Mouse (Mus musculus) right cerebral cortex, adult 18-20 months (tissue): ENCODE data around the gene Gm14548.
"Not testable (repeated sequence)": the region's sequence is repeated elsewhere in the genome, so short reads cannot be mapped to it uniquely, and the experiment has no call there.

Experiments
- DNase-seq: peaks from one replicate; pipeline ENCODE4 v3.0.0; 2022; ENCODE audit warnings: mixed read lengths

The Gm14548 gene

DNA sequence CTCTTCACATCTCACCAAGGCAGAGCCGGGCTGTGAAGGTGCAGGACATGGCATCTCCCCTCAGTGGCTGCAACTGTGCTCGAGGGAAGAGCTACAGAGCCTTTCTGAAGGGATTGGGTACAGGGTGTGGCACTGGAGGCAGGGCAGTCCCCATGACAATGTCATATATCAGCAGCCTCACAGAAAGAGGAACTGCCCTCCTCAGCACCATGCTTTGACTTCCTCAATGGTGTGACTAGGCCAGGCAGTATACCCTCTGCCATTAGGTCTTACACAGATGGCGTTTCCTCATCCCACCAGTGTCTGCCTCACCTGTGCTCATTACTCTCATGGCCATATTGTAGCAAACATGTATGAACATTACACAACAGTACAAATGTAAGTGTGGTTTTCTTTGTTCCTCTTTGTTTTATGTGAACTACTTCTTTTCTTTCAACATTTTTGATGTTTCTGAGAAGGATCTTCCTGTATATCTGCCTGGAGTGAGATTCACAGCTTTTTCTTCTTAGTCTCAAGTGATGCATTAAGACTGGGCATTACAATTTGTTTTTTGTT is at the start of gene Gm14548:
Gm14548 (minus strand) TSS at position 85 of the 555 bp plus-strand sequence.
- not testable (repeated sequence) for DNase-seq

DNA sequence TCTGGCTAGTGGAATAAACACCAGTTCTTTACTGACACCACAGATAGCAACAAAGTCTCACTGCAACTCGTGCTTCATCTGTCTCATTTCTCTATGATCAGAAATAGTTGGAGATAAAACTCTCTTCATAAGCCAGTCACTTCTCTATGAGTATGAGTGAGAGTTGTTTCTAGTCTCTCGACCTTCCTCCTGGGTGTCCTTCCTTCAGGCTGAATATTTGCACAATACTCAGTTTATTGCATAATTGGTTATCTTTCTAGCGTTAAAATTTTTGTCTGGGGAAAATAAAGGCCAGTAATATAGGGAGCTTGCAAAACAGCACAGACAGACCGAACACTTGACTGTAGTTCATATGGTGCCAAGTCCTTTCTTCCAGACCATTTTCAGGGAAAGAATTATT is 48.2 kb upstream of the Gm14548 start:
- DNase-seq, result no peak

DNA sequence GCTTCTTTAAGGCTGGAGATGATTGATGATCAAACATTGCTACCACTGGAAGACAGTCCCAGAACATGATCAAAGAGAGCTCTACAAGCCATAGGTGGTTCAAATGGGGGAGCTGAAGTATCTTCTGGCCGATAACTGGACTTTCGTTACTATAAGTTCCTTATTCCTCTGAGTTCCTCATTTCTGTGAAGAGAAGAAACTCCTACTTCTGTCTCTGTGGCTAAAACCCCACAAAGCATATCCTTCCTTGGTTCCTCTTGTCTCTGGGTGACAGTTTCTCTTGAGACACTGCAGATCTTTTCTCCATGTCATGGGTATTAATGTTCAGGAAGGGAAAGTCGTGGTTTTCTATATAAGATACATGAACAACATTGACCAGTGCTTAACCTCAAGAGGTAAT is 43.0 kb upstream of the Gm14548 start:
- DNase-seq, result no peak

DNA sequence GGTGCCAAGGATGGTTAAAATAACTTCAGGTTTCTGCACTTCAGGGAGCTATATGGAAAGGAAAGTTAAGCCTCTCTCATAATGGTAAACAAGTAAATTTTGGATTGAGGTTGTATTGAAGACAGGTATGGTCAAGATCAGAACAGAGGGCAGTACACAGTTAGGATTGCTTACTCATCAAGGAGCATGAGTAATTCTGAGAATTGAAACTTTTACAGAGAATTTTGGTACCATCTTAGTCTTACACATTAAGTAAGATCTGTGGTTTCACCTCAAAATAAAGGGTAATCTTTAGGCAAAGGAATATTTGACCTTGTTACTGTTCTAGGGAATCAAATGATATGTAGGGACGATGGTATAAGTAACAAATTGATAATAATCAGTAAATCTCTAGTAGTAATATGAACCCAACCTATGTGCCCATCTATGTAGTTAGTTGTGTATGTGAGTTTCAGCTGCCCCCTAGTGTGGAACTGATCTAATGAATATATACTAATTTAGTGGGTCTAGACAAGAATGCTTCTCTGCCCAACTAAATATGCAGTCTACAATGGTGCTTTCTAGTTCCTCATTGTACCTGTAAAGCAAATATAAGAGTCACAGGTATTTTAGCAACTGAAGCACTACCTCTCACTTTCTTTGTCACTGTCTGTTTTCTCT is 42.1 kb upstream of the Gm14548 start:
- no peak for DNase-seq

DNA sequence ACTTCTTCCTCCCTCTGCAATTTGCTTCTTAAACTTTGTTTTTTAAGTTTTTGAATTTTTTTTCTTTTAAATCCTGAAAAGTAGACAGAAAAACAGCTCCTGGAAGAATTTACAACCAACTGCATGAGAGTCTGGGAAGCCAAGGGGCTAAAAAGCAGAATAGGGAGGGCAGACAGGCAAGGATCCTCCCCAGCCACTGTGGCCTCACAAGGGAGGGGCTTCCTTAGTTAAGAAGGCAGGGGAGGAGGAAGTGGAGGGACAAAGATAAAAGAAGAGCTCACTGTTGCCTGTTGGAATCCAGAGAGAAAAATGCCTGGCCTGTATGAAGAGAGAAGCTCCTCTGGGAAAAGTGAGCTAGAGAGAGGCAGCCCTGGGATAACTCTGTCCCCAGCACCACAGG is 37.6 kb upstream of the Gm14548 start:
- not testable (repeated sequence) for DNase-seq

DNA sequence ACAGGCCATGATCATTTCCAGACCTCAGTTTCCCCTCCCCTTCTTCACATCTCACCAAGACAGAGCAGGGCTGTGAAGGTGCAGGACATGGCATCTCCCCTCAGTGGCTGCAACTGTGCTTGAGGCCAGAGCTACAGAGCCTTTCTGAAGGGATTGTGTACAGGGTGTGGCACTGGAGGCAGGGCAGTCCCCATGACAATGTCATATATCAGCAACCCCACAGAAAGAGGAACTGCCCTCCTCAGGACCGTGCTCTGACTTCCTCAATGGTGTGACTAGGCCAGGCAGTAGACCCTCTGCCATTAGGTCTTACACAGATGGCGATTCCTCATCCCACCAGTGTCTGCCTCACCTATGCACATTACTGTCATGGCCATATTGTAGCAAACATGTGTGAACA is 17.5 kb upstream of the Gm14548 start, which contains the start of gene Lilra6:
Lilra6 (minus strand) TSS at position 117 of the 400 bp plus-strand sequence.
- not testable (repeated sequence) for DNase-seq

DNA sequence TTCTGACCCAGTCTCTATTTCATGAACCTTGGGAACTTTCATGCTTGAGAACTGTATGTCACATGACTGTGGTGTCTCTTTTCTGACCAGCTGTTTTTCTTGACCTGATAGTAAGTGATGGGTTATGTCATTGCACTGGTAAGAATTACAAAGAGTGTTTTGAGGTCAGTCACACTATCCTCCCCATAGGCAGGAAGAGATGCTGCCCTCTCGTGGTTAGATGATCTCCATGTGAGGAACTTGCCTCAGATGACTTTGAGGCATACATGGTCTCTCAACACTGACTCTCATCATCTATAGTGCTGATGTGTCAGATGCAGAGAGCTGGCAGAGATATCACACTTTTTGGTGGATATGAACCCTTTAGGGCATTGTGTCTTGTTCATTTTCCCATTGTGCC is 5.8 kb upstream of the Gm14548 start:
- DNase-seq, result no peak

DNA sequence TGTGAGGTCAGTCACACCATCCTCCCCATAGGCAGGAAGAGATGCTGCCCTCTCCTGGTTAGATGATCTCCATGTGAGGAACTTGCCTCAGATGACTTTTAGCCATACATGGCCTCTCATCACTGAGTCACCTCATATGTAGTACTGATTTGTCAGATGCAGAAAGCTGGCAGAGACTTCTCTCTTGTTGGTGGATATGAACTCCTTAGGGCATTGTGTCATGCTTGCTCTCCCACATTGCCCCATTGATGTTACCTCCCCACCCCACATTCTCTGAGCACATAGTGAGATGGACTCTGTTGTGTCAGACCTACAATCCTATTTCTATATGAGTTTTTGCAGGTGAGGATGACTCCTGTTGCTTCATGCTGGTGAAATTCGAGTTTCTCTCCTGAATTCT is 22.9 kb downstream of the Gm14548 start:
- DNase-seq, result not testable (repeated sequence)

DNA sequence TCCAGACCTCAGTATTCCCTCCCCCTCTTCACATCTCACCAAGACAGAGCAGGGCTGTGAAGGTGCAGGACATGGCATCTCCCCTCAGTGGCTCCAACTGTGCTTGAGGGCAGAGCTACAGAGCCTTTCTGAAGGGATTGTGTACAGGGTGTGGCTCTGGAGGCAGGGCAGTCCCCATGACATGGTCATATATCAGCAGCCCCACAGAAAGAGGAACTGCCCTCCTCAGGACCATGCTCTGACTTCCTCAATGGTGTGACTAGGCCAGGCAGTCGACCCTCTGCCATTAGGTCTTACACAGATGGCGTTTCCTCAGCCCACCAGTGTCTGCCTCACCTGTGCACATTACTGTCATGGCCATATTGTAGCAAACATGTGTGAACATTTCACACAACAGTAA is 53.0 kb downstream of the Gm14548 start, which contains the start of gene Pira2:
Pira2 (minus strand) TSS at position 101 of the 400 bp plus-strand sequence.
- DNase-seq, result not testable (repeated sequence)

DNA sequence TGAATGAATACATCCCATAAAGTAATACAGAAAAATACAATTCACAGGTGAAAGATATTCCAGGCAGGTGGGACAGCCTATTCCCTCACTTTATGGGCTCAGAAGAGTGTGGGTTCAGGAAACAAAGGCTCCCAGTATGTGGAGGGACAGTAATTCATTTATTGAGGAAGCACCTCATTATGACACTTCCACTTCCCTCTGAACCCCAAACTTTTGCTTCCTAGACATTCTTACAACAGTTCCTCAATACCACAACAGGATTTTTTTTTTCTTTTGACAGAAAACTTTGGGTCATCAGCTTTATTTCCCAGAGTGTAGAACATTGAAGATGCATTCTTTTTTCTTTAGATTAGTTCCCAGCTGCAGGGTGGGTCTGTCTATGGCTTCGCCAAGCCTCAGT is 60.1 kb downstream of the Gm14548 start:
- not testable (repeated sequence) for DNase-seq
